Mouse (Mus musculus) heart, postnatal 0 days (tissue): ENCODE measurements around the gene Ssxb10.

ENCODE experiments used
- CTCF ChIP-seq: IDR thresholded peaks from 2 replicates; pipeline ENCODE4 v1.5.1; 2016; ENCODE audit warnings: antibody characterized with exemption, control low read depth, low read depth
- EP300 ChIP-seq: IDR thresholded peaks from 2 replicates; pipeline ENCODE4 v1.6.1; 2016; ENCODE audit warnings: antibody characterized with exemption, low read depth

DNA sequence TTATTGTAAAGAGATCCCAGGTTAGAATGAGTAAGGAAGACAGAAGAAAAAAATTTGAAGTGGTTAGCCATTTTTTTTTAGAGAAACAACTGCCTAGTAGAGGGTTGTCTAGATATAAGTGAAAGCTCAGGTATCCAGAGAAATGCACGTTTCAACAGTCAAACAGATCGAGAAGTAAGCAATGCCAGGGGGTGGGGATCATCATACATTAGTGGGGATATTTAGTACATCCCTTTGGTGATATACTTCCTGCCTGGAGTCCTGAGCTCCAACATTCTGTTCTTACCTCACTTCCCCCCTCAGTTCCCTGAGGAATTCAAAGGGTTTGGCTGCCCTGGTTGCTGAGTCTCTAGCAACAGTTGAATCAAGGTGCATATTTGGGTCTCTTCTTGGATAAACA is at the start of gene Ssxb10:
- no peak for TF ChIP-seq EP300
- no peak for TF ChIP-seq CTCF
